Mouse (Mus musculus) liver, postnatal 0 days (tissue): ENCODE measurements around the gene Tmem120b.

Source experiments
- CTCF ChIP-seq: sonication (generic); IDR thresholded peaks from 2 replicates; pipeline ENCODE4 v1.5.1; 2016; ENCODE audit warnings: antibody characterized with exemption, low read depth
- EP300 ChIP-seq: IDR thresholded peaks from 2 replicates; pipeline ENCODE4 v1.6.1; 2016; ENCODE audit warnings: antibody characterized with exemption, low read depth, mild to moderate bottlenecking

DNA sequence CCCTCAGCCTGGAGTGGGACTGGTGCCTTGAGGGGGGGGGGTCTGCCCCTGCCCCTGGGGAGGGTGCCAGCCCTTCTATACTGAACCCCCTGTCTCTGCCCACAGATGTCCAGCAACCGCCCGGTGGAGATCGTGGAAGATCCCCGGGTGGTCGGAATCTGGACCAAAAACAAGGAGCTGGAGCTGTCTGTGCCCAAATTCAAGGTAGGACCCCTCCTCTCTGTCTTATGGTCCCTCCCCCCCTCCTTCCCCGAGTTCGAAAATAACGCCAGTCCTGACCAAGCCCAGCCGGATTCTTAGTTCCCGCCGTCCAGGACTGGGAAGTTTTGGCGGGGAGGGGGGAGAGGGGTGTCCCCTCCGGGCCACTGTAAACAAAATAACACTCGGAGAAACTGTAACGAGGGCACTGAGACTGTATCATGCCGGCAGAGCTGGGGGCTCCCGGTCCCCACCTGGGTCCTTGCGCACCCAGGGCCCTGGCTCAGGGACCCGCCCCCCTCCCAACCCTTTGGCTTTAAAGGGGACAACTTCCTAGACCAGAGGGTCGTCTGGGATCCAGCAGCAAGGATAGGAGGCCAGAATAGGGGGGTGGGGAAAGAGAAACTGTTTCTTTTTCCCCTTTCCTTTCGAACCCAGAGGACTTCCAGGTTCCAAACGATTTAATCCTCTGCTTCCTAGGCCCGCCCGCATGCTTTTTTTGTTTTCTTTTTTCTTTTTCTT, 75.2 kb downstream of the Tmem120b start:
- TF ChIP-seq EP300, result no peak
- TF ChIP-seq CTCF, result no peak
